Mouse (Mus musculus): ENCODE data around the gene Gja8. TPM values are rescaled to one million over a fixed set of nuclear protein-coding genes. Genes with fewer than 3 reads are reported as not detected.

The Gja8 gene
- not detected for polyA plus RNA-seq (2014; fragmentation: Illumina TruSeq; extraction: RNeasy Lipid Tissue Mini Kit (QIAGEN cat#74804); ENCODE audit: low read depth, low replicate concordance)

DNA sequence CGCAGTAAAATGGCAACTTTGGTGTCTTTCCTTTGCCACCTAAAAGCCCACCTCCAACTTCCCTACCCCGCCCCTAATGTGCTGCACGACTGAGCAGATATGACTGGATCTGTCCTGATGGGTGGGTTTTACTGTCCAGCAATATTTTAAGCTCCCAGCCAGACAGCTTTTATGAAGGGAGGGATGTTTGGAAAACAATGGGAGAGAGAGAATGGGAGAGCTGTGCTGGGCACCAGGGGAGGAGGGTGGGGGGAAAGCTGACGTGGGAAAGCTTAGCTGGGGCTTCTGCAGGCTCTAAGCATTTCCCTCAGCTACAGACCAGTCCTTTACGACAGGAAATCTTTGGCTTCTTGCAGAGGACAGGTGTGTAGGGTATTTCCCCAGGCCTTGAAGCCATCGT is at the start of gene Gja8:
Gja8 (minus strand) TSS at position 101 of the 400 bp plus-strand sequence.

DNA sequence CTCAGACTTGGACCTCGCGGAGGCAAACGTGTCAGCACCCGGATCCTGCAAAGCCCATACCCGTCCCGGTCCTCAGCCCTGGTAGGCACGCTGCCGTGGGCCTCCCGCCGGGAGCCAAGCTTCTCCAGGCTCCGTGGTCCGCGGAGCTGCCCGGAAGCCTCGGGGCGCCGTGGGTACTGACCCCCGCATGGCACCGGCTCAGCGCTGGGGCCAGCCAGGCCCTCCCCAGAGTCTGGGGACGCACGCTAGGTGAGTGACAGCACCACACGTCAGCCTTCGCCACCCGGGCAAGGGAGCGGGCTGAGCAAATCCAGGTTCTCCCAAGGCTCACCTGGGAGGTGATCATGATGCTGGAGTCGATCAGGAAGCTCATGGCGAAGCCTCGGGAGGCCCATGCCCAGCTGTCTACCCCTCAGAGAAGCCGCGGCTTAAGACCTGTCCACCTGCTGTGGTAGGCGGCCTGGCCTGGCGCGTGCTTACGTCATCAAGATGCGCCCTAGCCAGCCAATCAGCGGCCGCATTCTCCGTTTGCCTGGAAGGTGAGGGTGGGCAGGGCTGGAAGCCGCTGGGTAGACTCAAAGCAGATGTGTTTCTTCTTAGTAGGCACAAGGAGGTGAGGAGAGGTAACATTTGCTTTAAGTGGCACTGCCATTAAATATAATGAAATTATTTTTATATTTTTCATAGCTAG is 20.8 kb downstream of the Gja8 start, which contains the start of gene Gpr89:
Gpr89 (minus strand) TSS at position 496 of the 691 bp plus-strand sequence.

DNA sequence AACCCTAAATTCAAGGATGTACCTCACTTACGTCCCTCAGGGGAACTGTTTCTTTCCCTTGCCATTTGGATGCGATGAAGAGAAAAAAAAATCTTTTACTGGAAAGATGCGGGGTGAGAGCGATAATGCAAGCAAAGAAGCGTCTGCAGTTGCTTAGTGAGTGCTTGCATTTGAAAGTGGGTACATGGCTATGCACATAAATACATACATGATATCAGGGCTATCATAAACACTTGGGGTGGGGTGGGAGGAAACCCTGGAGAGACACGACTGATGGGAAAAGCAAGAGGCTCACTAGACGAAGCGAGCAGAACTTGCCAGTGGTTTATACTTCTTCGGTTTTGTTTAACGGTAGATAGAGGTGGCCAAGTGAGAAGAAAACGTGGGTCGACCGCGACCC is 21.4 kb downstream of the Gja8 start, which contains the start of gene Gja5:
Gja5 (plus strand) TSS at position 301 of the 400 bp plus-strand sequence.

Other genes with a start within 250 kb of the Gja8 start
- gene Pias3, start 229.6 kb downstream of the Gja8 start, polyA plus RNA-seq (2014; fragmentation: Illumina TruSeq; extraction: RNeasy Lipid Tissue Mini Kit (QIAGEN cat#74804); ENCODE audit: low read depth, low replicate concordance): 2.7 TPM
- gene Nudt17, start 217.5 kb downstream of the Gja8 start, polyA plus RNA-seq (2014; fragmentation: Illumina TruSeq; extraction: RNeasy Lipid Tissue Mini Kit (QIAGEN cat#74804); ENCODE audit: low read depth, low replicate concordance): not detected
- gene Polr3c, start 198.4 kb downstream of the Gja8 start, polyA plus RNA-seq (2014; fragmentation: Illumina TruSeq; extraction: RNeasy Lipid Tissue Mini Kit (QIAGEN cat#74804); ENCODE audit: low read depth, low replicate concordance): 11.7 TPM
- 65.2 TPM for gene Rnf115, start 198.4 kb downstream of the Gja8 start, polyA plus RNA-seq (2014; fragmentation: Illumina TruSeq; extraction: RNeasy Lipid Tissue Mini Kit (QIAGEN cat#74804); ENCODE audit: low read depth, low replicate concordance)
- 28.7 TPM for gene Pdzk1, start 96.7 kb downstream of the Gja8 start, polyA plus RNA-seq (2014; fragmentation: Illumina TruSeq; extraction: RNeasy Lipid Tissue Mini Kit (QIAGEN cat#74804); ENCODE audit: low read depth, low replicate concordance)
- gene Cd160, start 96.7 kb downstream of the Gja8 start, polyA plus RNA-seq (2014; fragmentation: Illumina TruSeq; extraction: RNeasy Lipid Tissue Mini Kit (QIAGEN cat#74804); ENCODE audit: low read depth, low replicate concordance): 0.48 TPM
- 0.32 TPM for gene Gja5, start 21.3 kb downstream of the Gja8 start, polyA plus RNA-seq (2014; fragmentation: Illumina TruSeq; extraction: RNeasy Lipid Tissue Mini Kit (QIAGEN cat#74804); ENCODE audit: low read depth, low replicate concordance)
- gene Gpr89, start 20.7 kb downstream of the Gja8 start, polyA plus RNA-seq (2014; fragmentation: Illumina TruSeq; extraction: RNeasy Lipid Tissue Mini Kit (QIAGEN cat#74804); ENCODE audit: low read depth, low replicate concordance): 11.7 TPM
- 29.3 TPM for gene Acp6, start 232.8 kb upstream of the Gja8 start, polyA plus RNA-seq (2014; fragmentation: Illumina TruSeq; extraction: RNeasy Lipid Tissue Mini Kit (QIAGEN cat#74804); ENCODE audit: low read depth, low replicate concordance)

Measured in liver, adult 10 weeks (tissue).